Mouse (Mus musculus): ENCODE results near the gene Dnmbp.
"Not testable (repeated sequence)": the region's sequence is repeated elsewhere in the genome, so short reads cannot be mapped to it uniquely, and the experiment has no call there.

The Dnmbp gene

DNA sequence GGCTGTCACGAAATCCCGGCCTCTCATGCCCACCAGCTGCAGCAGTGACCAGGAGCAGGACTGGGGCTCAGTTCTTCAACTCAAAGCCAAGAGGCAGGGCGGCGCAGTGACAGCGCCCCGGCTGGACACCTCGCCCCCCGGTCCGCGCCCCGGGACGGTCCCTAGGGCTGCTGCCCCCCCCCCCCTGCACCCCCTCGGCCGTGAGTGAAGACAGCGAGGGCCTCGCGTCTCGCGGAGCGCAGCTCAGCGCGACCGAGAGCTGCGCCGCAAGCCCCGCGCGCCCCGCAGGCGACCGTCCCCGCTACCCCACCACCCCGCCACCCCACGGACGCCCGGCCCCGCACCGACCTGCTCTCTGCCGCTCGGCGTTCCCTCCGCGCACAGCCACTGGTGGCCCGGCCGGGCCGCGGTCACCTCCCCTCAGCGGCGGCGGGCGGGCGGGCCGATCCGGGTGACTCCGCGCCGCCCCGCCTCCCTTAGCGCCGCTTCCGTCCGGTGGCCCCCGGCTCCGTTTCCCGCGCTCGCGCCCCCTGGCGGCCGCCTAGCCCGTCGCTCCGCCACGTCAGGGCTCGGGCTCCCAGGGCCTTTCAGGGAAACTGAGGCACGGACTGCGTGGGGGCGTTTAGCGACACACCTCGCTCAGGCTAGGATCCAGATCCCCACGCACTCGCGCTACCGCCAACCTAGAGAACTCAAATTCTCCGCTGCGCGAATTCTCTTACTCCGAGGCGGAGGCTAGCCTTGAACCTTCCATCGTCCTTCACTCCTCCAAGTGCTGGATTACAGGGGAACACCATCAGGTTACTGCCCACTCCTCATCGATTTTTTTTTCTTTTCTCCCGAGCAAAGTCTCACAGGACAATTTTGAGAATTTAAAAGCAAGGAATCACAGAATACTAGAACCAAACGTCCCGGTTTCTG, at the start of gene Dnmbp:
Gene Dnmbp (minus strand): TSS at position 423 of the 921 bp plus-strand sequence.
- peak; percentile 41 to 43 for DNase-seq (ENCODE audit: low spot score in 2 of 2)

DNA sequence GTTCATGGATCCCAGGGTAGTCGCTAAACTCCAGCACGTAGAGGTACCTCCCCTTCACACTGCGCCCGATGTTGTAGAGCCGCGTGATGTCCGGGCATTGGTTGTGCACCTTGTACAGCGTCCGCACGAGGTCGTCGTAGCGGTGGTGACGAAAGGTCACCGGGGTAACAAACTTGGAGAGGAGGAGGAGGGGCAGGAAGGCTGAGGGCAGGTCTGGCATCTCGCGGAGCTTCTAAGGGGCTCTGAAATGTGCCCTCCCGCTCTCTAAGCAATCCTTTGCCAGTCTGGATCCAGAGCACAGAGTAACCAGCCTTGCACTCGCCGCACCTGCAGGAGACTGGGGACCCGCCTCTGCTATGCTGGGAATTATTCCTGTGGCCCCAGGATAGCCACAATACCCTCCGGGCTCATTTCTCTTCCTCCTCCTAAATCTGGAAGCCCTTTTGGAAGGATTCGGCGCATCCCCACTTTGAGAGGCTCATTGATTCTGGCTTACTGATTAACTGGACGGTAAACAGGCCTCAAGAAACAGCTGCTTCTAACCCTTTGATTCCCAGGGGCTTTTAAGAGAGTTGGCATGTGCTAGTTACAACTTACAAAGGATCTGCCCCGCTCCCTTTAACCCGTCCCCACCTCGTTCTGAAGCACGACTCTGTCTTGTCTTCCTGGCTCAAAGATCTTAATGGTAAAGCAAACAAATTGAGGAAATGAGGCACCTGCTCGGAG, 46.2 kb upstream of the Dnmbp start, which contains the start of gene Cpn1:
Gene Cpn1 (minus strand): TSS at position 488 of the 726 bp plus-strand sequence.
- no peak for DNase-seq (ENCODE audit: low spot score in 2 of 2)

DNA sequence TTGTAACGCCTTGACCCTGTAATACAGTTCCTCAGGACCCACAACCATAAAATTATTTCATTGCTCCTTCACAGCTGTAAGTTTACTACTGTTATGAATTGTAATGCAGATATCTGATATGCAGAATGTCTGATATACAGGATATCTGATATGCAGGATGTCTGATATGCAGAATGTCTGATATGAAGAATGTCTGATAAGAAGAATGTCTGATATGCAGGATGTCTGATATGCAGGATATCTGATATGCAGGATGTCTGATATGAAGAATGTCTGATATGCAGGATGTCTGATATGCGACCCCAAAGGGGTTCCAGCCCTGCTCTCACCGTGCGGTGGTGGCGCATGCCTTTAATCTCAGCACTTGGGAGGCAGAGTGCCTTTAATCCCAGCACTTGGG, 42.0 kb upstream of the Dnmbp start:
- no peak for DNase-seq (ENCODE audit: low spot score in 2 of 2)

DNA sequence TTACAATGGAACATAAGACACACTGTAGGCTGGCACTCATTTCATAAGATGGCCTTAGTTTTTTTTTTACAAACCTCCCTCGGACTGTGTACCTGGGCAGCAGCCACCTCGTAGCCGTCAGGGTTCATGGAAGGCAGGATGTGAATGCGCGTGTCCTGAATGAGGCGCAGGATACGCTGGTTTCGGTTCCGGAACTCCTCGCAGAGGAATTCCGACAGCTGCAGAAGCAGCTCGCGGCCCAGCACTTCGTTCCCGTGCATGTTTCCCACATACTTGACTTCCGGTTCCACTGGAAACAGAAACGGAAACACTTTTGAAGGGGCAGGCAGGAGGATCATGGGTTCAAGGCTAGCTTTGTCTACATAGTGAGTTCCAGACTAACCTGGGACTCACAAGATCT, 40.7 kb upstream of the Dnmbp start:
- no peak for DNase-seq (ENCODE audit: low spot score in 2 of 2)

DNA sequence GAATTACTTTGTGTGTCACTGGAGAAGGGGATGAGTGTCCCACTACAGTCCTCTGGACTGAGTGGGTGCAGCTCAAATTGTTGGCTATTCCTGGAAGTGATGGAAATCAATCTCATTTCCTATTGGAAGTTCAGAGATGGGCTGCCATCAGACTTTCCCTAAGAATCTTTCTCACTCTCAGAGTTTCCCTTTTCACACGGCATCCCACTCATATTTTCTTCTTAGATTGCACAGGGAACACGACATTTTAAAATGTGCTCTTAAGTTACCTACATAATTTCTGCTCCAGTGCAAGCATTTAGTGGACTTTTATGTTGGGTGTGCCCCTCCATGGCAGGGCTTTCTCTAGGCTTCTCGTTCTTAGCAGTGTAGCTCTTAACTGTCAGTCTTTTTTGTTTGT, 37.8 kb upstream of the Dnmbp start:
- DNase-seq (ENCODE audit: low spot score in 2 of 2), result no peak

DNA sequence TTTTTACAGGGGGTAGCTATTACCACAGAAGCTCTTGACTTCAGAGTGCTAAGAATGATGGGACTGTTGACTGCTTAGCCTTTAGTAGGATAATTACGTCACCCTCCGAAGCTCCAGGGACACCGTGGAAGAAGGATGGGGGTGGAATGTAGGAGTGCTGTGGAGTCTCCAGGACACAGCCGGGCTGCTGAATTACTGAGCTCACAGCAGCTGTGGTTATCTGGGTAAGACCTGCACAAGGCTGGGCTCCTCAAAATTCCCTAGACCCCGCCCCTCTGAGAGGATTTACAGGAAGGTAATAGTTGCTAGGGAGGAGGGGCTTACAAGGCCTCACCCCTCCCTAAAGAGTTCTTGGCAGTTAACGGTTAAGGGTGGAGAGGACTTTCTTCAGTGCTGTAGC, 36.7 kb upstream of the Dnmbp start:
- no peak for DNase-seq (ENCODE audit: low spot score in 2 of 2)

DNA sequence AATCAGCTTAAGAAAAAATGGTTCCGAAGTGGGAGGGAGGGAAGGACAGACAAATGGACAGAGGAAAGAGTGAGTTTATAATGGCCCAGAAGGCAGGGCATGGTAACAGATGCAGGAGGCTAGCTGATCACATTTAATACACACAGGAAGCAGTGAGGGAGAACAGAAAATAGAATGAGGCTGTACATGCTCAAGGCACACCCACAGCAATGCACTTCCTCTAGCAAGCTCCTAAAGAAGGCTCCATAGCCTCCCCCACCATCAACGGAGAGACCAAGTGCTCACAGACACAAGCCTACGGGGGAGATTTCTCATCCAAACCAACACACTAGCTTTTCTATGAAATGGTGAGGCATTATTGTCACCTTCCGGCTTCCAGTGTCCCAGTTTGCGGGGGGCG, 34.2 kb upstream of the Dnmbp start:
- DNase-seq (ENCODE audit: low spot score in 2 of 2), result no peak

DNA sequence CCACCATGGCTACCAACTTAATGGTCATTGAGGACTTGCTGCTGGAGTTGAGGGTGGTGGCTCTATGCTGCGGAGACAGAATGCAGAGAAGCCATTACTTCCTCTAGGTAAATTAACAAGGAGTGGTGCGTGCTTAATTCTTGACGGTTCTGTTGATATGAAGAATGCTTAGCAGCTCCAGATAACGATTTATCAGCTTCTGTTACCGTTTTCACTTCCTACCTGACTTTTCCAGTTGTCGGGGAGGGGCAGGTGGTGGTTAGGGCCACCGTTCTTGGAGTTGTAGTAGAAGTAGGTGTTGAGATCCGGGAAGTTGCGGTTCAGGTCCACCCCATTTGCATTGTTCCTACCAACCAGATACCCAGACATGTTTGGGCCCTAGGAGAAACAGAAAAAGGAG, 33.7 kb upstream of the Dnmbp start:
- DNase-seq (ENCODE audit: low spot score in 2 of 2), result no peak

DNA sequence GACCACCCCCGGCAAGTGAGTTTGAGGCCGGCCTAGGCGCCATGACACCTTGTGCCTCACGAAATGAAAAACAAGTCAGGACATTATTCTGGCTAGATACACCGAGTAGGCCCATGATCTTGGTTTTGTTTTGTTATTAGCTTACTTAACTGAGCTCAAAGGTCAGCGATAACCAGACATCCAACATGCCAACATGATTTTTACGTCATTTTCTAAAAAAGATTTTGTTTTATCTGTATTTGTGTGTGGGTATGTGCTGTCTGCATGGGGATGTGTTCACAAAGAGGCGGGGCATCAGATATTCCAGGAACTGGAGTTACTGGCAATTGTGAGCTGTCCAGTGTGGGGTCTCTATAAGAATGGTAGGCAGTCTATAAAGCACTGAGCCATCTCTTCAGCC, 32.1 kb upstream of the Dnmbp start:
- DNase-seq (ENCODE audit: low spot score in 2 of 2), result no peak

DNA sequence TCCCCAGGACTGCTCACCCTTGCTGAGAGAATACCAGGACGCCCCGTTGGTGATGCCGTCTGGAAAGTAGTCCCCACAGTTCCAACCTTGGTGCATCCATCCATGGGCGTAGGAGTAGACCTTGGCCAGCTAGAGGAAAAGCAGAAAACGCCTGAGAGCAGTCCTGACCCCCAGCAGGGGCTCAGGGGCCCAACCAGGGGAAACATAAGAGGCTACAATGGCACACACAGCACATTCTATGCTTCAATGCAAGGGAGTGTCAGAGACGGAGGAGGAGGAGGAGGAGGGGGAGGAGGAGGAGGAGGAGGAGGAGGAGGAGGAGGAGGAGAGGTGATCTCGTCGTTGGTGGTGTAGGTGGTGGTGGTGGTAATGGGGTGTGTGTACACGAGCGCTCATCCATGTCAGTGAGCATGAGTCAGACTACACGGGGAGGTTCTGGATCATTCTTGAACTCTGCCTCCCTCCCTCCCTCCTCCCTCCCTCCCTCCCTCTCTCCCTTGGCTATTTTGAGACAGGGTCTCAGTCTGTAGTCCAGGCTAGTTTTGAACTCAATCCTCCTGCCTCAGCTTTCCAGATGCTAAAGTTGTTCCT, 28.5 kb upstream of the Dnmbp start:
- DNase-seq (ENCODE audit: low spot score in 2 of 2), result no peak

DNA sequence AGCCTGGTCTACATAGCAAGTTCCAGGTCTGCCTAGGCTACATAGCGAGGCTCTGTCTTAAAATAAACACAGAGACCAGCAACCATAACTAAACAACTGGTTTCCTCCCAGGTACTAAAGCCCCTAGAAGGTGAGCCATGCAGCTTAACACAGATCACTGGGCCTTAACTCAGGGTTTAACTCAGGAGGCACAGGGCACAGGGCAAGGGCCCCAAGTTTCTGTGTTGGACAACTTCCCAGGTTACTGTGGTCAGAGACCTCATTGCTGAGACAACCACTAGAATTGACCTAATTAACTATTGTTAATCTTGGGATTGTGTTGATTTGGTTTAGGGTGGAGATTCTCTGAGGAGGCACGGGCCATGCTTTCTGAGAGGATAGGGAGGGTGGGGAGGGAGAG, 26.5 kb upstream of the Dnmbp start:
- DNase-seq (ENCODE audit: low spot score in 2 of 2), result no peak

DNA sequence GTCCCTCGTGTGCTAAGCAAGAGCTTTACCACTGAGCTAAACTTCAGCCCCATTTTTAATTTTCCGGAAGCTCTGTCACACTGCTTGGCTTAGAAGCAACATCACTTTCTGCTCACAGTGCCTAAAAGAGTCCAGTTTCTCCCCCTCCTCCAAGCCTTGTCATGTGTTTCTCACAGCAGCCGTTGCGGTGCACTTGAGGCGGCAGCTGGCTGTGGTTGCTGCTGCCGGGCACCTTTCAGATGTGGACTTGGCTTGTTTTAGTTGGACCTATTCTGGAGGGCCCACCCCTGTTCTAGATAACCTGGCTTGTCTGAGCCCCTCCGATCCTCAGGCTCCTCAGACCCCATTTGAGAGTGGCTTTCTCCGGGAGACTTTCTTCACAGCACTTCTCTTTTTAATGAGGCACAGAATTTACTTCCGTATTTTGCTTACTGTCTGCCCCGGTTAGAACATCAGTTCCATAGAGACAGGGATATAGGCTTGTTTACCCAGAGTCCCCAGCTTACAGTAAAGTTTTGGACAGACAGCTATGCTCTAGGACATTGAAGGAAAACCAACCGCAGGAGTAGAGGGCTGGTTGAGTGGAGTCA, 25.6 kb upstream of the Dnmbp start:
- DNase-seq (ENCODE audit: low spot score in 2 of 2), result no peak

DNA sequence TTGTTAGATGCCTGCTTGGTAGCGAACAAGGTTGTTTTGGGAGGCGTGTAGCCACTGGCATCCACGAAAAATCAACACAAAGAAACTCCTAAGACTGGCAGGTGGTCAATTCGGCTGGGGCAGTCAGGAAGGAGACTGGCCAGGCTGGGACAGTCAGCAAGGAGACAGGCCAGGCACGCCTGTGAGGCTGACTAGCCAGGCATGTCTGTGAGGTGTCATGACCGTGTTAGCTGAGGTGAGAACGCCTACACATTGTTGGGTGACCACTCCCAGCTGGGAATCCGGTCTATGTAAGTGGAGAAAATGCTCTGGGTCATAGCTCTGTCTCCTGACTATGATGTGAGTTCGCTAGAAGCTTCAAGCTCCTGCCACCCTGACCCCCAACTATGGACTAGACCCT, 22.8 kb upstream of the Dnmbp start:
- no peak for DNase-seq (ENCODE audit: low spot score in 2 of 2)

DNA sequence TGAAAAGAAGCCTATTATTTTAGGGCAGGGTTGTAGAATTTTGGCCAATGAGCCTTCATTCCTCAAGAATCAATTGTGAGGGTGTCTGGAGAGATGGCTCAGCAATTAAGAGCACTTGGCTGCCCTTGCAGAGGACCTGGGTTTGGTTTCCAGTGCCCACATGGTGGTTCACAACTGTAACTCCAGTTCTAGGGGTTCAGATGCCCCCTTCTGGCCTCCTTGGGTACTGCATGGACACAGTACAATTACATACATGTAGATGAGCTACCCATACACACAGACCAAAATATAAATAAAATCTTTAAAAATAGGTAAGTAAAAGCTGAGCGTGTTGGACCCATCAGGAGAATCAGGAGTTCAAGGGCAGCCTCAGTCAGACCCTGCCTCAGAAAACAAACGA, 21.2 kb upstream of the Dnmbp start:
- DNase-seq (ENCODE audit: low spot score in 2 of 2), result no peak

DNA sequence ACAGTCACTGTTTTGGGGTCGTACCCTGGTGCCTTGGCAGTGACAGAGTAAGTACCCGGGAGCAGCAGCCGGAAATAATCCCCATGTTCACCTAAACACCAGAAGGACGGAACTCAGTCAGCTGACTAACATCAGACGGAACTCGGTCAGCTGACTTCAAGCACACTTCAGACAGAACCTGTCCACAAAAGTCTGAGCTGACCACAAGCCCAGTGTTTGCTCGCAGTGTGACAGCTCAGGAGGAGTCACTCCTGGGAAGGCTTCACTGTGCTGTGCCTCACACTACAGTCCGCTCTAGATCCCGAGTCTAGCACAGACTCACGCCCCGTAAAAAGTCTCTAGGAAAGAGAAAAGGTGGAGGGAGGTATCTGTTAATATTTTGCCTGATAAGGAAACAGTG, 20.0 kb upstream of the Dnmbp start:
- DNase-seq (ENCODE audit: low spot score in 2 of 2), result no peak

DNA sequence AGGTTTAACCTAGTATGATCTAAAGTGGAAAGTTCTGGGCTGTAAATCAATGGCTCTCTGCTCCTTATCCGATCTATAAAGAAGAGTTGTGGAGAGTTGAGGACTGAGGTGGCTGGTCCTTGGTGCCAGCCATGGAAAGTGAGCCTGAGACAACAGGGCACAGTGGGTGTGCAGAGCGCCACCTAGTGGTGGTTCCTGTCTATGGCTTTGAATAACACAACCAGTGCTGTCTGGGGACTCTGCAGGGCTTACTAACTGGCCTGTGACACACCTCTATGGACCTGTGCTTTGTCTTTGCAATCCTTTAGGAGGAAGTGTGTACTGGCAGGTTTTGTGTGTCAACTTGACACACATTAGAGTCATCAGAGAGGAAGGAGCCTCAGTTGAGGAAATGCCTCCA, 19.2 kb upstream of the Dnmbp start:
- DNase-seq (ENCODE audit: low spot score in 2 of 2), result peak in 1 of 2 experiments; percentile 28

DNA sequence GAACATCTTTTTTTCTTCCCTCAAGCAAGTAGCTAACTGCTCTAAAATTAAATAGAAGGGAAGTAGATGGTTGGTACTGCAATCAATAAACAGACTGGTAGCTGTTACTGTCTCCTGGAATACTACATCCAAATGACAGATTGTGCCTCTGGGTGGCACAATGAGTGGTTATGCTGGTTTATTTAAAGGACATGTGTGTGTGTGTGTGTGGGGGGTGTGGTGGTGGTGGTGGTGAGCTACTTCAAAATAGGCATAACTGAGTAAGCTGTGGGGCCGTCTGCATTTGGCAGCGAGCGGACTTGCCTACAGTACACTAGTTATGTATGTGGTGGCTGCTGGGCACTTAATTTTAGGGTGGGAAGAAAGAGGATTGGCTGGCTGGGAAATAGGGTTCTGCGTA, 17.9 kb upstream of the Dnmbp start:
- DNase-seq (ENCODE audit: low spot score in 2 of 2), result peak; percentile 68 to 81

DNA sequence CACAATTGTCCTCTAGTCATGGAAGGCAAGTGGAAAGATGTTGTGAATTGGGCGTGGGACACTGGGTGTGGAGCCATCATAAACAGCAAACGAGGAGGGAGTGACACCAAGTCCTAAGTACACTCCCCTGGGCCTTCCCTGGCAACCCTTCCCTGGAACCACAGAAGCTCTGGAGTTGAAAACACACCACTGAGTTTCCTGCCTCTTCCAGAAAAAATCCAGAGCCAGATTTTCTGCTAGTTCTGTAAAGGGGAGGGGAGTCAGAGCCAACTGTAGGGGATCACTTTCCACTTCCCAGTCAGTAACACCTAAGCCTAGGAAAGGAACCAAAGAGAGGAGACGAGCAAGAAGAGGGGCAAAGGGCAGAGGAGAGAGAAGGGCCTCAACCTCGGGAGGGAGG, 17.4 kb upstream of the Dnmbp start:
- no peak for DNase-seq (ENCODE audit: low spot score in 2 of 2)

DNA sequence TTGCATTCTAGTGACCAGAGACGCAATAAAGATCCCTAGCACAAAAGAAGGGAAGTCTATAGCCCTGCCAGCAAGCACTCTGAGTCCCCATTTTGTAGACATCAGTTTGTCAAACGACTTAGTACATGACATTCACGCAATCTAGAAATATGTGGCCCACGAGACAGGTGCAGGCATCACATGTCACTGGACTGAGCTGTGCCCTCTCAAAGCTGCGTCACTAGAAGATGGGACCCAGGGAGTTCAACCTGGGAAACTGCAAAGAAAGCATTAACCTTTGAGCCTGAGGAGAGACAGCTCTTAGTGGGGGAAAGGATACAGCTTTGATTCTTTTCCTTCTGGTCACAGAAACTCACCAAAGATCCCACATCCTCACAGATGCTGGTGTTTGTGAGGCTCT, 15.3 kb upstream of the Dnmbp start:
- DNase-seq (ENCODE audit: low spot score in 2 of 2), result no peak

DNA sequence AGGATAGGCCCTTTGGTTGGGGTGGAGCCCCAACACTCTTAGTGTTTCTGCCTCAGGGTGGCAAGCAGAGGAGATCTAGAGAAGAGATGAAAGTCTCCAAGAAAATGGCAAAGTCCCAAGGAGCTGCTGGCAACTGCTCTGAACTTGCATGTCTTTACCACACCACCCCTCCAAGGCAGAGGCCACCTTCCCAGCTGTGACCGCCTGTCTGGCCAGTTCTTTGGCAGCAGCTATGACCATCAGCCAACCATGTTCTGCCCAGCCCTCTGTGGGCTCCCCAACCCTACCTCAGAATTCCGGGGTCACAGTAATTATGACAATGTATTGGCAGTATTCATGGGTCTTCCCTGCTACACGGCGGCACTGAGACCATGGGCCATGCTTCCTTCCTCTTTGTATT, 14.9 kb upstream of the Dnmbp start:
- no peak for DNase-seq (ENCODE audit: low spot score in 2 of 2)

DNA sequence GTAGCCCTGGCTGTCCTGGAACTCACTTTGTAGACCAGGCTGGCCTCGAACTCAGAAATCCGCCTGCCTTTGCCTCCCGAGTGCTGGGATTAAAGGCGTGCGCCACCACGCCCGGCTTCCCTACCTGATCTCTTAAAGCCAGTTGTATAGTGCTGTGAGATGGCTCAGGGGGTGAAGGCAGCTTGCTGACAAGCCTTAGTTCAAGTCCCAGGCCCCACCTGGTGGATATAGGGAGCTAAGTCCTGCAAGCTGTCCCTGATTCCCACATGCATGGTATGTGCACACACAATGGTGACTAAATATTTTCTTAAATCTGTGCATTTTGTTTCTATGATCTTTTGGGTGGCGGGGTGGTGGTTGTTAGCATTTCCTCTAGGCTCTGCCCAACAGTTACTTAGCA, 12.9 kb upstream of the Dnmbp start:
- not testable (repeated sequence) for DNase-seq (ENCODE audit: low spot score in 2 of 2)

DNA sequence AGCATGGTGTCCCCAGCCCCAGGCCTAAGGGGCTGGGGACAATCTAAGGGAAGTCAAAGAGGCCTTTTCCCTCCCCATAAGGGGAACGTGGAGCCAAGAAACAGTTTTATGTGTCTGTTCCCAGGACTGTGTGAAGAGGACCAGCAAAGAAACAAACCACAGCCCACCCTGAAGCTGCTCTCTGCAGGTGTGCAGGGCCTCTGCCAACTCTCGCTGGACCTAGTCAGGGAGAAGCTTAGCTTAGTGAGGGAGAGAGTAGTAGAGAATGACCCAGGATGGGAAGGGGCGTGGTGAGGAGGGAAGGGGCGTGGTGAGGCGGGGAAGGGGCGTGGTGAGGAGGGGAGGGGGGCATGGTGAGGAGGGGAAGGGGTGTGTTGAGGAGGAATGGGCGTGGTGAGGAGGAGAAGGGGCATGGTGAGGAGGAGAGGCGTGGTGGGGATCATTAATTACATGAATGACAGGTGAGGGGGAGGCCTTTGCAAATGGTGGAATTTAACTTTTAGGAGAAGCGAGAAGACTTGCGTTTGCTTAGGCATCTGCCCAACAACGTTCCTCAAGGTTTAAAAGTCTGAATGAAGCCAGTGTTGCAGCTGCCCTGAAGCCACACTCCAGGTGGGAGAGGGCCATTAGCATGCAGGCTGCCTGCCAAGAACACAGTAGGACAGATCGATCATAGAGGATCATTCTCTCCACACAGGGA, 9.3 kb upstream of the Dnmbp start:
- no peak for DNase-seq (ENCODE audit: low spot score in 2 of 2)
